Mouse (Mus musculus) lung, embryonic 15.5 days (tissue): ENCODE measurements around the gene B230118H07Rik. TPM values are rescaled to one million over a fixed set of nuclear protein-coding genes. Genes with fewer than 3 reads are reported as not detected.

Experiments used
- ATAC-seq: fragments of 200-750 bp; cut with Nextera tagmentation; 2 replicates; pipeline ENCODE4 v1.8.0; 2017; ENCODE audit warnings: moderate number of reproducible peaks, borderline replicate concordance; ENCODE audit not compliant: low FRiP score, low TSS enrichment; ENCODE audit errors: extremely low read depth
- H3K27ac ChIP-seq: fragments of 300-500 bp; sonication (generic); 2 replicates; pipeline ENCODE4 v1.5.1; 2015; ENCODE audit warnings: moderate library complexity, mild to moderate bottlenecking, inconsistent platforms
- H3K27me3 ChIP-seq: fragments of 300-500 bp; sonication (generic); 2 replicates; pipeline ENCODE4 v1.6.1; 2015; ENCODE audit warnings: inconsistent platforms
- H3K36me3 ChIP-seq: fragments of 300-500 bp; sonication (generic); 2 replicates; pipeline ENCODE4 v1.6.1; 2015; ENCODE audit warnings: inconsistent platforms
- H3K4me1 ChIP-seq: fragments of 300-500 bp; sonication (generic); 2 replicates; pipeline ENCODE4 v1.6.1; 2015; ENCODE audit warnings: inconsistent platforms
- H3K4me2 ChIP-seq: fragments of 300-500 bp; sonication (generic); 2 replicates; pipeline ENCODE4 v1.6.1; 2015; ENCODE audit warnings: inconsistent platforms, mild to moderate bottlenecking, moderate library complexity
- H3K4me3 ChIP-seq: fragments of 300-500 bp; sonication (generic); 2 replicates; pipeline ENCODE4 v1.5.1; 2015; ENCODE audit warnings: mild to moderate bottlenecking, inconsistent platforms
- H3K9ac ChIP-seq: fragments of 300-500 bp; sonication (generic); 2 replicates; pipeline ENCODE4 v1.6.1; 2015; ENCODE audit warnings: inconsistent platforms
- H3K9me3 ChIP-seq: fragments of 300-500 bp; sonication (generic); 2 replicates; pipeline ENCODE4 v1.6.1; 2016; ENCODE audit warnings: inconsistent platforms
- WGBS: fragments of 180-500 bp; shearing (Covaris S2); methylation state at CpG from one replicate; pipeline ENCODE4 v1.1.7; 2015; 5-methylcytosine and 5-hydroxymethylcytosine counted together
- polyA plus RNA-seq: library from polyadenylated mRNA; unstranded; fragments of >200 nt; fragmentation: Nextera tagmentation; extraction: Ambion mirVana; gene quantifications from 2 replicates; pipeline ENCODE4 v1.2.1, GENCODE M21; 2015

The B230118H07Rik gene
- polyA plus RNA-seq, 1 experiment from 2014 or later, result 57.8 TPM

- Histone ChIP-seq H3K27me3 (no peaks in the 10 kb centered on the region), H3K4me3 (no peak overlapping the region), H3K4me2 (no peak overlapping the region), H3K4me1 (no peaks in the 10 kb centered on the region), H3K9ac (no peak overlapping the region), H3K27ac (no peak overlapping the region), H3K9me3 (no peaks in the 10 kb centered on the region), H3K36me3 (no peaks in the 10 kb centered on the region)
- WGBS, result 80% methylated on average over 1 of the region's 1 CpGs
- no peak for ATAC-seq
Measured at GRCm38 (mm10) chr2:101603099-101603498, 46.2 kb downstream of the B230118H07Rik start.

- Histone ChIP-seq H3K4me3 (no peak overlapping the region), H3K9me3 (no peaks in the 10 kb centered on the region), H3K9ac (no peak overlapping the region), H3K4me2 (no peak overlapping the region), H3K27ac (no peak overlapping the region), H3K36me3 (no peaks in the 10 kb centered on the region), H3K4me1 (no peaks in the 10 kb centered on the region), H3K27me3 (no peaks in the 10 kb centered on the region)
- WGBS, result 32% methylated on average over 8 of the region's 8 CpGs
- no peak for ATAC-seq
Measured at GRCm38 (mm10) chr2:101600703-101601102, 48.6 kb downstream of the B230118H07Rik start.

- no peaks in the 10 kb centered on the region for H3K4me1 ChIP-seq
- H3K9ac ChIP-seq, result no peak overlapping the region
- no peak for ATAC-seq
- no peaks in the 10 kb centered on the region for H3K27me3 ChIP-seq
- WGBS, result 78% methylated on average over 13 of the region's 13 CpGs
- no peaks in the 10 kb centered on the region for H3K36me3 ChIP-seq
- H3K4me2 ChIP-seq, result no peak overlapping the region
- H3K4me3 ChIP-seq, result no peak overlapping the region
- no peaks in the 10 kb centered on the region for H3K9me3 ChIP-seq
- no peak overlapping the region for H3K27ac ChIP-seq
Measured at GRCm38 (mm10) chr2:101598190-101599181, 50.8 kb downstream of the B230118H07Rik start.

GRCm38 (mm10) chr2:101597186-101597585 is 52.1 kb downstream of the B230118H07Rik start:
- H3K4me3 ChIP-seq, result no peak overlapping the region
- H3K9ac ChIP-seq, result no peak overlapping the region
- ATAC-seq, result no peak
- H3K4me1 ChIP-seq, result no peaks in the 10 kb centered on the region
- H3K9me3 ChIP-seq, result no peaks in the 10 kb centered on the region
- no peak overlapping the region for H3K27ac ChIP-seq
- no peaks in the 10 kb centered on the region for H3K36me3 ChIP-seq
- H3K27me3 ChIP-seq, result no peaks in the 10 kb centered on the region
- no peak overlapping the region for H3K4me2 ChIP-seq

GRCm38 (mm10) chr2:101594681-101595080 is 54.7 kb downstream of the B230118H07Rik start:
- ATAC-seq, result no peak
- H3K27me3 ChIP-seq, result no peaks in the 10 kb centered on the region
- H3K9me3 ChIP-seq, result no peaks in the 10 kb centered on the region
- no peaks in the 10 kb centered on the region for H3K36me3 ChIP-seq
- H3K27ac ChIP-seq, result no peak overlapping the region
- no peak overlapping the region for H3K4me3 ChIP-seq
- WGBS, result 90% methylated on average over 5 of the region's 5 CpGs
- no peaks in the 10 kb centered on the region for H3K4me1 ChIP-seq
- H3K4me2 ChIP-seq, result no peak overlapping the region
- H3K9ac ChIP-seq, result no peak overlapping the region

GRCm38 (mm10) chr2:101592886-101593285 is 56.4 kb downstream of the B230118H07Rik start:
- no peak for ATAC-seq
- Histone ChIP-seq H3K4me2 (no peak overlapping the region), H3K4me3 (no peak overlapping the region), H3K9ac (no peak overlapping the region), H3K27ac (no peak overlapping the region), H3K36me3 (no peaks in the 10 kb centered on the region), H3K27me3 (no peaks in the 10 kb centered on the region), H3K9me3 (no peaks in the 10 kb centered on the region), H3K4me1 (no peaks in the 10 kb centered on the region)
- 77% methylated on average over 8 of the region's 8 CpGs for WGBS

GRCm38 (mm10) chr2:101592023-101592841 is 57.1 kb downstream of the B230118H07Rik start:
- H3K27me3 ChIP-seq, result no peaks in the 10 kb centered on the region
- no peaks in the 10 kb centered on the region for H3K4me1 ChIP-seq
- 44% methylated on average over 10 of the region's 10 CpGs for WGBS
- H3K4me3 ChIP-seq, result no peak overlapping the region
- ATAC-seq, result no peak
- no peak overlapping the region for H3K27ac ChIP-seq
- H3K9ac ChIP-seq, result no peak overlapping the region
- no peaks in the 10 kb centered on the region for H3K36me3 ChIP-seq
- H3K9me3 ChIP-seq, result no peaks in the 10 kb centered on the region
- no peak overlapping the region for H3K4me2 ChIP-seq

GRCm38 (mm10) chr2:101591356-101591755 is 58.0 kb downstream of the B230118H07Rik start:
- H3K9me3 ChIP-seq, result no peaks in the 10 kb centered on the region
- H3K4me2 ChIP-seq, result no peak overlapping the region
- H3K36me3 ChIP-seq, result no peaks in the 10 kb centered on the region
- ATAC-seq, result no peak
- H3K4me3 ChIP-seq, result no peak overlapping the region
- no peak overlapping the region for H3K27ac ChIP-seq
- 75% methylated on average over 8 of the region's 8 CpGs for WGBS
- no peak overlapping the region for H3K9ac ChIP-seq
- H3K4me1 ChIP-seq, result no peaks in the 10 kb centered on the region
- no peaks in the 10 kb centered on the region for H3K27me3 ChIP-seq

GRCm38 (mm10) chr2:101581418-101581817 is 67.9 kb downstream of the B230118H07Rik start:
- H3K36me3 ChIP-seq, result 0 out of 2 replicates have a peak, but pooled peaks cover 5% of the 10 kb centered on the region
- no peak overlapping the region for H3K4me2 ChIP-seq
- H3K27ac ChIP-seq, result no peak overlapping the region
- no peaks in the 10 kb centered on the region for H3K27me3 ChIP-seq
- no peaks in the 10 kb centered on the region for H3K9me3 ChIP-seq
- no peak for ATAC-seq
- WGBS, result 79% methylated on average over 3 of the region's 3 CpGs
- no peak overlapping the region for H3K9ac ChIP-seq
- H3K4me3 ChIP-seq, result no peak overlapping the region
- H3K4me1 ChIP-seq, result no peaks in the 10 kb centered on the region

GRCm38 (mm10) chr2:101580977-101581376 is 68.4 kb downstream of the B230118H07Rik start:
- 0 out of 2 replicates have a peak, but pooled peaks cover 5% of the 10 kb centered on the region for H3K36me3 ChIP-seq
- no peak overlapping the region for H3K4me2 ChIP-seq
- H3K9ac ChIP-seq, result no peak overlapping the region
- ATAC-seq, result no peak
- H3K4me1 ChIP-seq, result no peaks in the 10 kb centered on the region
- H3K4me3 ChIP-seq, result no peak overlapping the region
- no peaks in the 10 kb centered on the region for H3K9me3 ChIP-seq
- H3K27ac ChIP-seq, result no peak overlapping the region
- 79% methylated on average over 3 of the region's 3 CpGs for WGBS
- no peaks in the 10 kb centered on the region for H3K27me3 ChIP-seq

- Histone ChIP-seq H3K27me3 (no peaks in the 10 kb centered on the region), H3K4me1 (no peaks in the 10 kb centered on the region)
Measured at GRCm38 (mm10) chr2:101580428-101580827, 68.9 kb downstream of the B230118H07Rik start.

GRCm38 (mm10) chr2:101580027-101580426 is 69.3 kb downstream of the B230118H07Rik start:
- Histone ChIP-seq H3K4me1 (no peaks in the 10 kb centered on the region), H3K9me3 (no peaks in the 10 kb centered on the region), H3K4me2 (no peak overlapping the region), H3K4me3 (no peak overlapping the region), H3K9ac (no peak overlapping the region), H3K36me3 (0 out of 2 replicates have a peak, but pooled peaks cover under 1% of the 10 kb centered on the region), H3K27ac (no peak overlapping the region), H3K27me3 (no peaks in the 10 kb centered on the region)
- ATAC-seq, result no peak
- 68% methylated on average over 2 of the region's 2 CpGs for WGBS

More at GRCm38 (mm10) chr2:101580428-101580827, 68.9 kb downstream of the B230118H07Rik start:
- 57% methylated on average over 1 of the region's 1 CpGs for WGBS
- H3K4me3 ChIP-seq, result no peak overlapping the region
- H3K27ac ChIP-seq, result no peak overlapping the region
- no peak overlapping the region for H3K4me2 ChIP-seq
- H3K36me3 ChIP-seq, result 0 out of 2 replicates have a peak, but pooled peaks cover 4% of the 10 kb centered on the region
- ATAC-seq, result no peak
- H3K9me3 ChIP-seq, result no peaks in the 10 kb centered on the region
- H3K9ac ChIP-seq, result no peak overlapping the region
